Mouse (Mus musculus) liver, postnatal 0 days (tissue): ENCODE data around the gene Smim11.

Experiments used
- CTCF ChIP-seq: sonication (generic); IDR thresholded peaks from 2 replicates; pipeline ENCODE4 v1.5.1; 2016; ENCODE audit warnings: antibody characterized with exemption, low read depth
- EP300 ChIP-seq: IDR thresholded peaks from 2 replicates; pipeline ENCODE4 v1.6.1; 2016; ENCODE audit warnings: antibody characterized with exemption, low read depth, mild to moderate bottlenecking

- no peak for TF ChIP-seq CTCF
- no peak for TF ChIP-seq EP300
These were observed 903 bp downstream of the Smim11 start for GRCm38 (mm10) chr16:92301989-92302388.
